Mouse (Mus musculus) T-helper 1 cell (primary cell): ENCODE data around the gene Susd6.

Experiments
- in situ Hi-C: fragments of 300-600 bp; cut with MboI, MseI; formaldehyde crosslinking; loops from one replicate; pipeline ENCODE4 v1.15.1; 2025; ENCODE audit warnings: high pct_unique_total_duplicates

Gene Susd6

DNA sequence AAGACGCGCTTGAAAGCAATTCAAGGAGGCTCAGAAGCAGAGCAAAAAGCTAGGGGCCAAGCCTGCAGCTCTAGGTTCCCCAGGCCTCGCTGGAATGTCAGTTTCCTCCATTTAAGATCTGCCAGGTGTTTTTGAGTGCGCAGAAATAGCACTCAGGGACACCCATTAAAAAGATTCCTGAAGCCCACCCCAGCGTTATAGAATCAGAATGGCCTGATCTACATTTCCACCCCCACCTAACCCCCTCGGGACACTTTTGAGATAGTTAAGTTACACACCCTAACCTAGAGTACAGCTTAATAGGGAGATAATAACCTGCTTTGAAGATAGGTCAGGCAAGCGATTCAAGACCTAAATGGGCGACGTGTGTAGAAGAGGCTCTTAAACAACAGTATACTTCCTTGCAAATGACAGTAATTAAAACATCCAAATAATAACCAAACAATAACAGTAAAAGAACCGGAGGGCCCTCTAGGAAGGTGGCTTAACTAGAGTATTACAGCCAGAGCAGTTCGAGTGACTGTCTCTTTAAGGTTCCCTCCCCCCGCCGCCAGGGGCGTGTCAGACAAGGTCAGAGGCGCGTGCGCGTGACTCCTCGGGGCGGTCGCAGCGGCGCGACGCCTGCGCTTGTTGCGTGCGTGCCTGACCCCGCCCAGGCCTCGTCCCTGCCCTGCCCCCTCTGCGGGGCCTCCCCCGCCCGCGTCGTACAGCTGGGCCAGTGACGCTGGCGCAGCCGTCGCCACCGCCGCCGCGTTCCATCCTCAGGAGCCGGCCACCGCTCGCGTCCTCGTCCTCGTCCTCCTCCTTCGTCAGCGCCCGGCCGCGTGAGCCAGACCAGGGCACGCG is at the start of gene Susd6:
TSS of gene Susd6 (plus strand) at position 662 of the 846 bp plus-strand sequence.
- in situ Hi-C loops, result loop anchor here (5.0 kb wide), 1 partner anchor 37 kb away; no protein-coding TSS in a partner anchor

DNA sequence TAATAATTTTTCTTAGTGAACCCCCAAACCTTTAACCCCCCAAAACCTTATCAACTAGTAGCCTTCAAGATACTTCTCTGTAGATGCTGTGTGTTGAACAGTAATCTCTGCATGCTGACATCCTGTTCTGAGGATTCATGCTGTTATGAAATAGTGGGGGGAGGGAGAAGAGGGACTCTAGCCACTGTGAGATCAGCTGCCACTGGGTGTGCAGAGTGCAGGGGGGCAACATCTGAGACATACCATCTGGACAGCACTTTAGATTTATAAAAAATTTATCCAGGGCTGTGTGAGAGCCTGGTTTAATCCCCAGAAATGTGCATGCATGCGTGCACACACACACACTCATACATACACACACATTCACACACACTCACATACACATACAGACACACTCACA is 45.7 kb upstream of the Susd6 start:
- in situ Hi-C loops, result no loop called here

DNA sequence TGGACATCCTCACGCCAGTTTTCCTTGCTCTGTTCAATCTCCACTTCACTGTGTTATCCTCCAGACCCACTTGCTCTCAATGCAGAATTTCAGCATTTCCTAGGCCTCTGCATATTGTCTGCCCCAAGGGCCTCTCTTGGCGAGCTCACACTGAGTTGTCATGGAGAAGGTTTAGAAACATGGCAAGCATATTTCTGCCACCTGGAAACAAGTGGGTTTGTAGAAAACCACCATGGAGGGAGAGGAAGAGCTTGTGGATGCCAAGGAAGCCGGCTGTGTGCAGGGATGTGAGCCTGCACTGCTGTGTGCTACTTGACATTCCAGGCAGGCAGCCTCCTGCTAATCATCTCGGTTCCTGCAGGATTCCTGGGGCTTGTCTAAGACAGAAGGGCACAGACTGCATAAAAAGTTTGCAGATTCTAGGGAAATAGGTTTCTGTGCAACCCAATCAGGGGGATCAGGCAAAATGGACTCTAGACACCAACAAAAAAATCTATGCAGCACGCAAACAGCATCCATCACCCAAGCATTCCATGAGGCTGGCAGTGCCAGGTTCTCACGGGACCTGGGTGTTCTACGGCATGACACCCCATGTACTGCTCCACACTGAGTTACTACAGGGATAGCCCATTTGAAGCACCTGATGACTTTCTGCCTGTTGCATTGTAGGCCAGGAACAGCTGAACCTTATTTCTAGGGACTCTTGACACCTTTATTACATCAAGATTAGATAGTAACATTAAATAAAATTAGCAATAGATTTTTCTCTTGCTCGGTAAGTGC is 44.1 kb upstream of the Susd6 start:
- in situ Hi-C loops, result no loop called here

DNA sequence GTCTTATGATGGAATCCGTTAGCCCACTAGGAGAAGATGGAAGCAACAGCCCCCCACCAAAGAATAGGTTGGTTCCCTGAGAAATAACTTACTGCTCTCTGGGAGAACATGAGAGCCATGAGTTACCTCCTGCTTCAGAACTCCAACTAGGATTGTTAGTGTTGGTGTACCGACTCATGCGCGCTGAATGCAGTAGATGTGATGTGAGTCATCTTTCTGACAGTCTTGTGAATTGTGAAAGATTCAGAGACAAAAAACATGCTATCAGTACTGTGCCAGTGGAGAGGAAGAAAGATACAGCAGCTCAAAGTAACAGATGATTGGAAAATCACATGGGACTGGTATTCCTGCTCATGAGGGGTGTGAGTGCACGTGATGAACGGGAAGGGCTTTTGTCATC is 38.8 kb upstream of the Susd6 start:
- in situ Hi-C loops, result no loop called here

DNA sequence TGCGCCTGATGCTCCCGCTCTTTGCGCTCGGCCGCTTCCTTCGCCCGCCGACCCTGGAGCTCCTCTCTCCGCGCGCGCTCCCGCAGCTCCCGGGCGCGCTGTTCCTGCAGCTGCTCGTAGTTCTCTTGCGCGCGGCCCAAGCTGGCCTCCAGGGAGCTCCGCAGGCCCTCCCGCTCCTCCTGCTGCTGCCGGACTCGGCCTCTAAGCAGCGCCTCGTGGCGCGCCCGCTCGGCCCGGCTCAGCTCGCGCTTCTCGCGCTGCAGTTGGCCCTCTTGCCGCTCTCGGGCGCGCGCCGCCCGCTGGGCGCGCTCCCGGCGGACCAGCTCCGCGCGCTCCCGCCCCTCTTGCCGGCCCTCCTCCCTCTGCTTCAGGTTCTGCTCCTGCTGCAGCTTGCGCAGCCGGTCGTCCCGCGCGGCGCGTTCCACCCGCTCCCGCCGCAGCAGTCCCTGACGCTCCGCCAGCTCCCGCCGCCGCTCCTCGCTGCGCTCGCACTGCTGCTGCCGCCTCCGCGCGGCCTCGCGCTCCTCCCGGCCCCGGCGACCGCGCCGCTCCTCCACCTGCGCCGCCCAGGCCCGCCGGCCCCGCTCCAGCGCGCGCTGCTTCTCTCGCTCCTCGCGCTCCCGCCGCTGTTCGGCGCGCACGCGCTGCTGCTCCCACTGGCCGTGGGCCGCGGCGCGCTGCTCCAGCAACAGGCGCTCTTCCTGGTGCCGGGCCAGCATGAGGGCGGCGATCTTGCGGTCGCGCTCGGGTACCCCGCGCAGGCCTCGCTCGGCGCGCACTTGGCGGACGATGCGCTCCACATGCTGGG is 32.4 kb upstream of the Susd6 start:
- in situ Hi-C loops, result no loop called here

DNA sequence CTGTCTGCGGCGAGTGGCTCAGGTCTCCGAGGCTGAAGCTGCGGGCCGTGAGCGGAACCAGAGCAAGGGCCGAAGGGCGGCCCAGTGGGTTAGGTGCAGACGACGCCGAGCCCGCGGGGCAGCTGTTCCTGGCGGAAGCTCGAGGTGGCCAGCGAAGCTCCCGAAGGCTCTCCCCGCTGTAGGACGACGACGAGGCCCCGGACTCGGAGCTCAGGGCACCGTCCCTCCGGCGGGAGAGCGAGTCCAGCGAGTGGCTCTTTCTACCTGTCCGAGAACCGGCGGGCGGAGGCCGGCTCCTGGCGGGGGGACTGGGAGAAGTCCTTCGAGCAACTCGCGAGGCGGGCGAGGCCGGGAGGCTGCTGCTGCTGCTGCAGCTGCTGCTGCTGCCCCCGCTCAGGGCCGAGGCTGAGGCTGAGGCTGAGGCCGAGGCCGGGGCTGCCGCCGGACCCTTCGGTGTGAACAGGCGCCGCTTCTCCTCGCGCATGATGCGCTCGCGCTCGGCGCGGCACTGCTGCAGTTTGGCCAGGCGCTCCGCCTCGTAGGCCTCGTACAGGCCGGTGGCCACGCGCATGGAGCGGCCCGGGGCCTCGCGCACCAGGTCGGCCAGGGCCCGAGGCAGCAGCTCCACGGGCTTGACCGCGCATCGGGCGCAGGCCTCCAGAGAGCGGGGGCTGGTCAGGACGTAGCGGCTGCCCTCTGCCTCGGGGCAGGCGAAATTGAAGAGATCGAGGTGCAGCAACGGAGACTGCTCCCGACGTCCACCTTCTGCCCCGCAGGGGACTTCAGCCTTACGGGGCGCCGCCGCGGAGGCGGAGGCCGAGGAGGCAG is 31.5 kb upstream of the Susd6 start:
- in situ Hi-C loops, result no loop called here

DNA sequence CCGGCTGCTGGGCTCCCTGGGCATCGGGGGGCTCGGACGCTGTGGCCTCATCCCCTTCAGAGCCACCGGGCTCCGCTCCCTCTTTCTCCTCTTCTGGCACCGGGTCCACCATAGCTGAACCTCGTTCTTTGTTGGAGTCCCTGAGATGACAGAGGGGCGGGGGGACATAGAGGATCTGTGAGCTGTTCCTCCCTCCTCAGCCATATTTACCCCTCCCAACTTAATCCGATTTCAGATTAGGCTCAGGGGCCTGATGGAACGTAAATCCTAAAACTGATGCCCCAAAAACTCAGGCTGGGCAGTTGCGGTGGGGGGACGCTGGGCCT is 31.0 kb upstream of the Susd6 start:
- in situ Hi-C loops, result no loop called here

- in situ Hi-C loops, result loop anchor here (5.0 kb wide), 1 partner anchor 137 kb away; no protein-coding TSS in a partner anchor
These were observed 30.5 kb upstream of the Susd6 start for GRCm38 (mm10) chr12:80759713-80760395.

DNA sequence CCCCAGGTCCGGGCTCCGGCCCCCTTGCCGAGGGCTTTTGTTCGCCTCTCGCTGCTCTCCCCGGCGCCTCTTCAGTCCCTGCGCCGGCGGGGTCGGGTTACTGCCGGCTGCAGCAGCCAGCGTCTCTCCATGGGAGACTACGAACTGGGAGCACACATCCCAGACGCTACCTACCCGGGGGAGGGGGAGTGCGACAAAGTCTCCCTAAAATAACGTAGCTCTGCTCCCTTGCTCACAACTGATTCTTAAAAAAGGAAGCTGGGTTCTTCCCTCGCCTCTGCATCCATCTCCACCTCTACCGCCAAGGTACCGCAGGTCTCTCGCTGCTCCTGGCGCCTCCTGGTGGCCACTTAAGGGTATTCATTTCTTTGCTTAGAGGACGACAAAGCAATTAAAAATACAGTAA is 29.9 kb upstream of the Susd6 start, which contains the start of gene Ccdc177:
TSS of gene Ccdc177 (minus strand) at position 292 of the 406 bp plus-strand sequence.
- in situ Hi-C loops, result loop anchor here (5.0 kb wide), 1 partner anchor 137 kb away; no protein-coding TSS in a partner anchor

DNA sequence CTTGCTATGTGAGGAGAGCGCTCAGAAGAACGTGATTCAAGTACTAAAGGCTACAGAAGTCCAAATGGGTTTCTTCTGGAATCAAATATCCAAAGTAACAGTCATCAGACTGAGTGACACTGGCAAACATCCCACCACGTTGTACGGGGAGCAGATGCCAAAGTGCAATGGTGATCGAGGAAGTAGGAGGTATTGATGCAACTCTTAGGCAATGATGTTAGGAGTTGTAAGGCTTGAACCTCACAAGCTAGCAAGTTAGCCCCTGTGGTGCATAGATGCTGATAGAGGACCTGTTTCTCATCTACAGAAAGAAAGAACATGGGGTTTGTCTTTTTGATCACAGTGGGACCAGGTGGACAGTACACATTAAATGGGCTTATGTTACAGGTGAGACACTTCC is 27.3 kb upstream of the Susd6 start:
- in situ Hi-C loops, result loop anchor here (5.0 kb wide), 1 partner anchor 134 kb away; no protein-coding TSS in a partner anchor

DNA sequence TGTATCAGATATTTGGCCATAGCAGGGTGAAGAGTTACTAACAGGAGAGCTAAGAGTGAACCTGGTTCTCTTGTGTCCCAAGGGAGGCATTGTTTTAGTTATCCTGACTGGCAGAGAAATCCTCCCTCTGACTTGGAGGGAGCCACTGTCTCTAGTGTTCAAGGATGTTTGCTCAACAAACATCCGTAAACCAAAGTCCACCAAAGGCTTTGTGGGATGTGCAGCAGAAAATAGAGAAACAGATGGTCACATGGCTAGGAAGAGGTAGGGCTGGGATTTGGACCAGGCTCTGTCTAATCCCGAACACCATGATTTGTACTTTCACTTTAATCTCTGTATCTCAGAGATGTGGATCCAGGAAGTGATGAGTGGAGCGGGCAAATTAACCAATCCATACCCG is 26.2 kb upstream of the Susd6 start:
- in situ Hi-C loops, result loop anchor here (5.0 kb wide), 1 partner anchor 133 kb away; no protein-coding TSS in a partner anchor

GRCm38 (mm10) chr12:80769697-80770096 is 20.6 kb upstream of the Susd6 start:
- in situ Hi-C loops, result loop anchor here (5.0 kb wide), 1 partner anchor 753 kb away; no protein-coding TSS in a partner anchor

GRCm38 (mm10) chr12:80774786-80775185 is 15.5 kb upstream of the Susd6 start:
- in situ Hi-C loops, result loop anchor here (5.0 kb wide), 1 partner anchor 748 kb away; no protein-coding TSS in a partner anchor

- in situ Hi-C loops, result no loop called here
These were observed 14.2 kb upstream of the Susd6 start for GRCm38 (mm10) chr12:80776046-80776634.

DNA sequence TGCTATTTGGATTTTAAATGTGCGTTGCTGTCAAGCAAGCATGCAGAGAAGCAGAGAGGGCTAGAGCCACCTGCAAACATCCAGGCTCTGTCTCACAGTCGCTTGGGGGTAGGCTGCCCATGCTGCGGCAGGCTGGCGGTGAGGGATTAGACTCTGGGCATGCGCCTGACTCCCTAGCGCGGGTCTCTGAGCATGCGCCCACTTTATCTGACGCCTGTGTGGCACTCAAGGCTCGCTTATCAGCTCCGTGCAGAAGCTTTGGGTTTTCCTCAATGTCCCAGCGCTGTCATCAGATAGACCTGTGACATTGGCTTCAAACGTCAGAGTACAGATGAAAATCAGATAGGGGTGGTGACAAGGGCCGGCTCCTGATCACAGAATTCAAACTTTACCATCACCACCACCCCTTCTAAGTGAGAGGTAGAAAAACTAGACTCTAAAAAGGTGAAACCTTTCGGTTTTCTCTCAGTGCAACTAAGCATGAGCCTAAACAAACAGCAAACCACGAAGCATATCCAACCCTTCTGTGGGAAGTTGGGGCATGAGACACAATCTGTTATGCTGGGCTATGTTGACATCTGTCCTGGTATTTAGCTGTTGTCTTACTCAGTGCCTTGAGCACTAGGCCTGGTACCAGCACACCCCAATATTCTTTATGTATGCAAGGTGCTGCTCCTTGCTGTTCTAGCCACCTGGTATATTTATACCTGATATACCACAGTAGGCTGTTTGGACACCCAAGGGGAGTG is 11.9 kb upstream of the Susd6 start:
- in situ Hi-C loops, result no loop called here

DNA sequence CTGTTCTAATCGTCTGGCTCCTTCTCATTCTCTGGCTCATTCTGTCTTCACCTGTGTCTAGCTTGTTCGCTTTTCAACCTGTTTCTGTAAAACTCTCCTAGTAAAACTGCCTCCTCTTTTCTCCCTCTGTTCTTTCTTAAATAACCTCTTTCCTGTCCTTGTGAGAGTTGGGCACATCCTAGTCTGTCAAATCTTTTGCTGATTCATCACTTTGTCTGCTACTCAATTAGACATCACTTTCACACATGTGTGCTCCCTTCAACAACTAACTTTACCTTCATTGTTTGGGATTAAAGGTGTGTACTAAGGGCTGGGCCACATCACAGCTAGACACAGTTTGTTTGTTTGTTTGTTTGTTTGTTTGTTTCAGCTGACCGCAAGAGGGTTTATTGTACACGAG is 10.6 kb upstream of the Susd6 start:
- in situ Hi-C loops, result no loop called here

DNA sequence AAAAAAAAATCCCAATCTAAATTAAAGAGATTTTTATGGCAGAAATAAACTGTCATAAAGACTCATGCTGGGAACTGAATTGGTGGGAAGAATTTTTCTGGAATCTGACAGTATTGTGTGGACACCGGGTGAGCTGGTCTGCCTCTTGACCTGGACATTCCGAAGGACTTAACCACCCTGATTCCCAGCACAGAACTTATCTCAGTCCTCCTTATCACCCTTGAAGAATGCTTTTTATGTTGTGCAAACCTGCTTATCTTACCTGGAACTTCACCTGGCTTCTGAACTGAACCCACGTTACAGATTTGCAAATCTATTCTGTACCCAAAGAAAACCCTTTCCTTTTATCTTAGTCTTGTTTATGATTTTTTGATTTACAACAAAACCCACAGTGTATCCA is 8.1 kb upstream of the Susd6 start:
- in situ Hi-C loops, result no loop called here

GRCm38 (mm10) chr12:80782892-80783291 is 7.4 kb upstream of the Susd6 start:
- in situ Hi-C loops, result no loop called here

DNA sequence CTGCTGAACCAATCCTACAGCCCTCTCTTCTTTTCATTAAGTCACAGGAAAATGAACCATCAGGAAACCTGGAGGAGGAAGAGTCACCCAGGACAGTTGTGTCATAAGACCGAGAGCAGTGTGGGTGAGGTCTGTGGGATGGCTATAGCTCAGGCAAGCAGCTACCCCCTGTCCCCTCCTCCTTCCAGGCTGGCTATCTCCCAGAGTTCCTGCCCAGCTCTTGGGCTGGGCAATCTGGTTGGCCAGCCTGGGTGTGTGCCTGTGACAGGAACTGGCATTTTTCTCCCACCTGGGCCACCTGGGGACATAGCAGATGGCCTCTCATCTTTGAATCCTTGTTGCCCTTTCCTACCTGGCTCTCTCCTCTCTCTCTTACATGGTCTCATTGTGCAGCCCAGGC is 6.4 kb upstream of the Susd6 start:
- in situ Hi-C loops, result no loop called here
